Mouse (Mus musculus) kidney, embryonic 14.5 days (tissue): ENCODE measurements at regions not wholly inside any gene's neighbourhood (a gene's known extent, or its start where the extent isn't known, plus 50 kb on each side); places are given as distances from the start of the nearest gene placed in this dataset.

ENCODE experiments used
- ATAC-seq: fragments of 200-750 bp; cut with Nextera tagmentation; 2 replicates; pipeline ENCODE4 v1.8.0; 2017; ENCODE audit warnings: moderate number of reproducible peaks, mild to moderate bottlenecking, moderate TSS enrichment, moderate library complexity; ENCODE audit not compliant: low FRiP score, low TSS enrichment
- H3K27ac ChIP-seq: fragments of 300-500 bp; sonication (generic); 2 replicates; pipeline ENCODE4 v1.5.1; 2014; ENCODE audit warnings: low read depth, mild to moderate bottlenecking, low read length, moderate library complexity, mixed read lengths
- H3K27me3 ChIP-seq: fragments of 300-500 bp; sonication (generic); 2 replicates; pipeline ENCODE4 v1.6.1; 2014; ENCODE audit warnings: mild to moderate bottlenecking, low read length; ENCODE audit not compliant: control insufficient read depth, insufficient read depth
- H3K36me3 ChIP-seq: fragments of 300-500 bp; sonication (generic); 2 replicates; pipeline ENCODE4 v1.6.1; 2014; ENCODE audit warnings: low read length, mixed read lengths; ENCODE audit not compliant: control insufficient read depth, insufficient read depth
- H3K4me1 ChIP-seq: fragments of 300-500 bp; sonication (generic); 2 replicates; pipeline ENCODE4 v1.6.1; 2014; ENCODE audit warnings: low read length, mixed read lengths; ENCODE audit not compliant: control insufficient read depth, insufficient read depth
- H3K4me2 ChIP-seq: fragments of 300-500 bp; sonication (generic); replicated peaks from 2 replicates; pipeline ENCODE4 v1.6.1; 2014; ENCODE audit warnings: low read depth, mild to moderate bottlenecking, low read length
- H3K4me3 ChIP-seq: fragments of 300-500 bp; sonication (generic); 2 replicates; pipeline ENCODE4 v1.5.1; 2014; ENCODE audit warnings: mild to moderate bottlenecking, low read length
- H3K9ac ChIP-seq: fragments of 300-500 bp; sonication (generic); 2 replicates; pipeline ENCODE4 v1.6.1; 2014; ENCODE audit warnings: low read depth, mild to moderate bottlenecking, low read length, moderate library complexity
- H3K9me3 ChIP-seq: fragments of 300-500 bp; sonication (generic); 2 replicates; pipeline ENCODE4 v1.6.1; 2016; ENCODE audit warnings: low read length; ENCODE audit not compliant: control insufficient read depth
- WGBS: fragments of 180-500 bp; shearing (Covaris S2); extraction: QIAGEN DNeasy Blood & Tissue Kit; methylation state at CpG from one replicate; pipeline ENCODE4 v1.1.7; 2014; 5-methylcytosine and 5-hydroxymethylcytosine counted together

DNA sequence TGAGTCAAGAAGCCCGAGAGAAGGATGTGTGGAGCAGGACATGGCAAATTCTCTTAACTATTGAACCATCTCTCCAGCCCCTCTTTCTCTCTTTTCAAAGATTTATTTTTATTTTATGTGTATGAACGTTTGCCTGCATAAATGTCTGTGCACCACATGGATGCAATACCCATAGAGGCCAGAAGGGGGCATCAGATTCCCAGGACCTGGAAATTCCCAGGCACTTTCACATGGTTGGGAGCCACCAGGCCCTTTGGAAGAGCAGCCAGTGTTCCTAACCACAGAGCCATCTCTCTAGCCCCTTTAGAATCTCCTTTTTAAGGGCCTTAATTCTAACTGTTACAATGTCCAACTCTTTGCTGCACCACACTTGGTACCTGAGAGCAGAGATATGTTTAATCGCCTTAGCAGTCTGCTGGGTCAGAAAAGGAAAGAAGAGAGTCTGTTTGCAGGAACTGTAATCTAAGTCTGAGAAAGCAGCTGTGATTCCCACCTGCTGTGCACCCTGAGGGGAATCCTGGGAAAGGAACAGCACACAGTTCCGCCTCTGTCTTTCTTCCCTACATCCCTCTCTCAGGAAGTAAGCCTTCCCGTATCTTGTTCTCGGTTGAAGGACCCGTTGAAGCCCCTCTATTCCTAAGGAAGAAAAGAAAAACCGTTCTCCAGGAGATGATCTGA, 186.8 kb downstream of the Katnal1 start:
- no peaks in the 10 kb centered on the region for H3K36me3 ChIP-seq
- peaks cover 3% of the 10 kb centered on the region; the same call in 1 of the 2 replicates for H3K9me3 ChIP-seq
- no peak overlapping the region for H3K27ac ChIP-seq
- no peaks in the 10 kb centered on the region for H3K27me3 ChIP-seq
- H3K4me1 ChIP-seq: no peaks in the 10 kb centered on the region; the same call in 1 of the 2 replicates
- no peak overlapping the region for H3K9ac ChIP-seq
- 94% methylated on average over 8 of the region's 8 CpGs for WGBS
- ATAC-seq: no peak
- H3K4me2 ChIP-seq: no peak overlapping the region
- H3K4me3 ChIP-seq: no peak overlapping the region

DNA sequence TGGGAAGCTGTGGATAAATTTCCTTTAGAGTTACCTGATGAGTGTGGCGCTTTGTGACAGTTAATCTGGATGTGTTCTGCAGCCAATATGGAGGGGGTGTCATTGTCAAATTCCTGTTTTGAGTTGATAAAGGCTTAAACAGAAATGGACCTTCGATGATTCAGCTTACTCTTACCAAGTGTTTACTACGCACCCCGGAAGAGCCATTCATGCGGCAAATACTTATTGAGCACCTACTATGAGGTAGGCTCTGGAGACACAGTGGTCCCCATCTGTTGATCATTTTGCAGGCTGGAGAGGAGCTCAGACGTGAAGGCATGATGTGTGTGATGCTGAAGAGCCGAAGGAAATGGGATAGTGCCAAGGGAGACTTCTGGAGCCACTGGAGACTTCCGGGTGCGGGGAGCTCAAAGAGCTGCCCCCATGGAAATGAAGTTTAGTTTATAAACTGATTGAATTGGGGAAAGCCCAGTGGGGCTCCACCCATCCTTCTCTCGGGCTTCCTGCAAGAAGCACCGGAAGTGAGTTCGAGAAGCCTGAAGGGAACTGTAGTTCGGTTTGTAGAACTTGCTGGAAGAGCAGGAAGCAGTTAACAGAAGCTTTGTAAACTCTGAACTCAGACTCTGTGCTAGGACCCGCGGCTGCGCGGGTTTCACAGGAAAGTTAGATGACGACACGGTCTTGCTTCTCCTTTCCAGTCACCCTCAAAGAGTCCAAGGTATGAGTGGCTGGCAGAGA, 187.7 kb downstream of the Katnal1 start:
- Histone ChIP-seq H3K27ac (no peak overlapping the region), H3K27me3 (no peaks in the 10 kb centered on the region), H3K9ac (no peak overlapping the region), H3K4me2 (no peak overlapping the region), H3K9me3 (peaks cover 3% of the 10 kb centered on the region; the same call in 1 of the 2 replicates), H3K36me3 (no peaks in the 10 kb centered on the region), H3K4me3 (no peak overlapping the region), H3K4me1 (no peaks in the 10 kb centered on the region; the same call in 1 of the 2 replicates)
- ATAC-seq: no peak
- WGBS: 88% methylated on average over 19 of the region's 19 CpGs

DNA sequence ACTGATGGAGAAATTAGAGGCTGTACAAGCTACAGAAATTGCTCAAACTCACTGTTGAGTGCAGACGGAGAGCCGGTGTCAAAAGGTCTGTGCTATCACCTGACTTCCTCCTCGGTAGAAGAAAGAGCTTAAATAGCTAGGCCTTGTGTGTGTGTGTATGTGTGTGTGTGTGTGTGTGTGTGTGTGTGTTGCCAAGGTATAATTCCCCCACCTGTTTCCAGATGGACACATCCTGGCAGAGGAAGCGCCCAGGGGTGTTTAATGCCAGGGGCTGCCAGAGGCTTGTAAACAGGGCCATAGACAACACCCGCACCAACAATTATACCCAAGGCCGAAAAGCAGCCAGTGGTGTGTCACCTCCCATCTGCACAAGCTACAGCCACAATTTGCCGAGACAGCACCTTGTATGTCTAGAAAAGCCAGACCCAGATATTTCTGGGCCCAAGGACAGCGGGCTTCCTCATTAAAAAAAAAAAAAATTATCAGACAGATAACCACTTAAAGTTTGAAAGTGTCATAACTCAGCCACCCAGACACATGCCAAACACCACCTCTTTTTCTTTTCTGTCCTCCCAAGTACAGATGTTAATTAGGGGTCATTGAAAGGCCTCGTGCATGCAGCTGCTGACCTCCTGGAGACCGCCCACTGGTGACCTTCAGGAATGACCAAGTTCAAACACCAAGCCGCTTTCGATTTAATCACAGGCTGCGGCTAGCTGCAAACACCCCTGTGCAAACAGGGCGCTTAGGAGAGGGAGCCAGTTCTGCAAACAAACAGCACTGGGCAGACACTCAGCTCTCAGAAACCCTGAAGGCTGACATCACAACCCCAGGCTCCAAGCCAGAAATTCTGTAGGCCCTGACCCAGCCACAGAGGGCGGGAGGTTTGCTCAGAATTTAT, 188.0 kb upstream of the Ubl3 start:
- H3K27me3 ChIP-seq: no peaks in the 10 kb centered on the region
- no peak for ATAC-seq
- H3K9ac ChIP-seq: no peak overlapping the region
- H3K4me1 ChIP-seq: no peaks in the 10 kb centered on the region; the same call in 1 of the 2 replicates
- H3K27ac ChIP-seq: 0 out of 2 replicates have a peak overlapping the region, but pooled peaks have one; percentile 11
- H3K9me3 ChIP-seq: peaks cover 7% of the 10 kb centered on the region; the same call in 1 of the 2 replicates
- WGBS: 43% methylated on average over 15 of the region's 15 CpGs
- H3K36me3 ChIP-seq: no peaks in the 10 kb centered on the region
- no peak overlapping the region for H3K4me2 ChIP-seq
- H3K4me3 ChIP-seq: no peak overlapping the region

GRCm38 (mm10) chr5:148739672-148740071, 187.1 kb upstream of the Ubl3 start:
- H3K4me2 ChIP-seq: no peak overlapping the region
- WGBS: 60% methylated on average over 2 of the region's 2 CpGs
- ATAC-seq: no peak
- no peaks in the 10 kb centered on the region; the same call in 1 of the 2 replicates for H3K4me1 ChIP-seq
- peaks cover 7% of the 10 kb centered on the region; the same call in 1 of the 2 replicates for H3K9me3 ChIP-seq
- no peak overlapping the region for H3K4me3 ChIP-seq
- H3K9ac ChIP-seq: no peak overlapping the region
- no peaks in the 10 kb centered on the region for H3K36me3 ChIP-seq
- H3K27ac ChIP-seq: no peak overlapping the region
- H3K27me3 ChIP-seq: no peaks in the 10 kb centered on the region

DNA sequence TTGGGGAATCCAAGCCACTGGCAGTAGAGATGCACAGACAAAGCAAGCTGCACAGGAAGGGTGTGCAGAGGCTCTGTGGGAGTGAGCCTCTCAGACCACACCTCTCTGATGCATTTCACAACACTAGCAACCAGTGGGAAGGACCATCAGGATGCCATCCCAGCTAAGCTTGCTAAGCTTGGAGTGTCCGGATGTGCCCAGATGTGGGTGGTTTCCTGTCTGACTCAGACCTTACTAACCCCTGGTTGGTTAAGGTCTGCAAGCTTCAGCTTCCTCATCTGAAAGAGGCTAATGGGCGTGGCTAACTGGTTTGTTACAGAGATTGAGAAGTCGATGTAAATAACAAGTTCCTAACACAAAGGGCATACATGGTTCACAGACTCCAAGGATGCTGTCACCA, 186.6 kb upstream of the Ubl3 start:
- 76% methylated on average over 3 of the region's 3 CpGs for WGBS

GRCm38 (mm10) chr5:148729541-148729940, 177.0 kb upstream of the Ubl3 start:
- H3K9ac ChIP-seq: no peak overlapping the region
- H3K27me3 ChIP-seq: no peaks in the 10 kb centered on the region
- ATAC-seq: no peak
- H3K4me2 ChIP-seq: no peak overlapping the region
- H3K4me1 ChIP-seq: no peaks in the 10 kb centered on the region
- no peak overlapping the region for H3K4me3 ChIP-seq
- WGBS: 87% methylated on average over 15 of the region's 15 CpGs
- 0 out of 2 replicates have a peak, but pooled peaks cover 2% of the 10 kb centered on the region for H3K9me3 ChIP-seq
- no peak overlapping the region for H3K27ac ChIP-seq
- H3K36me3 ChIP-seq: no peaks in the 10 kb centered on the region

More for the DNA sequence above, 186.6 kb upstream of the Ubl3 start:
- Histone ChIP-seq H3K9ac (no peak overlapping the region), H3K4me2 (no peak overlapping the region), H3K4me3 (no peak overlapping the region), H3K27me3 (no peaks in the 10 kb centered on the region), H3K36me3 (no peaks in the 10 kb centered on the region), H3K27ac (no peak overlapping the region), H3K9me3 (peaks cover 6% of the 10 kb centered on the region; the same call in 1 of the 2 replicates), H3K4me1 (no peaks in the 10 kb centered on the region; the same call in 1 of the 2 replicates)
- ATAC-seq: no peak

- Histone ChIP-seq H3K9me3 (0 out of 2 replicates have a peak, but pooled peaks cover 2% of the 10 kb centered on the region), H3K4me2 (no peak overlapping the region), H3K4me1 (no peaks in the 10 kb centered on the region), H3K9ac (no peak overlapping the region), H3K36me3 (no peaks in the 10 kb centered on the region), H3K27ac (no peak overlapping the region), H3K27me3 (no peaks in the 10 kb centered on the region), H3K4me3 (no peak overlapping the region)
- no peak for ATAC-seq
- 81% methylated on average over 1 of the region's 1 CpGs for WGBS
Measured at GRCm38 (mm10) chr5:148728492-148728891, 175.9 kb upstream of the Ubl3 start.

DNA sequence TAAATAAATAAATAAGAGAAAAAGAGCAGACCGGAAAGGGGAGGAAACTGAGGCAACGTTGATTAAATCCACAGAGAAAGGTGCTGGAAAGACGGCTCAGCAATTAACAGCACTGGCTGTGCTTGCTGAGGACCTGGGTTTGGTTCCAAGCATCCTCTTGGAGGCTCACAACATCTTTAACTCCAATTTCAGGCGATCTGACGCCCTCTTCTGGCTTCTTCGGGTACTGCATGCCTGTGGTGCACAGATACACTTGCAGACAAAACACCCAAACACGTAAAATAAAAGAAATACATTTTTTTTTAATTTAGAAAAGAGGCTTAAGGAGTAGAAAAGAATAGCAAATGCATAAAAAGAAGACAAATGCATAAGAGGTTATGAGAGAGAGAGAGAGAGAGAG, 173.9 kb upstream of the Ubl3 start:
- H3K4me3 ChIP-seq: no peak overlapping the region
- no peak overlapping the region for H3K27ac ChIP-seq
- no peak for ATAC-seq
- no peak overlapping the region for H3K9ac ChIP-seq
- 0 out of 2 replicates have a peak, but pooled peaks cover 2% of the 10 kb centered on the region for H3K9me3 ChIP-seq
- H3K27me3 ChIP-seq: no peaks in the 10 kb centered on the region
- H3K4me1 ChIP-seq: no peaks in the 10 kb centered on the region
- no peak overlapping the region for H3K4me2 ChIP-seq
- 78% methylated on average over 7 of the region's 7 CpGs for WGBS
- no peaks in the 10 kb centered on the region for H3K36me3 ChIP-seq
